Mouse (Mus musculus): ENCODE data around the gene Incenp.

DNA sequence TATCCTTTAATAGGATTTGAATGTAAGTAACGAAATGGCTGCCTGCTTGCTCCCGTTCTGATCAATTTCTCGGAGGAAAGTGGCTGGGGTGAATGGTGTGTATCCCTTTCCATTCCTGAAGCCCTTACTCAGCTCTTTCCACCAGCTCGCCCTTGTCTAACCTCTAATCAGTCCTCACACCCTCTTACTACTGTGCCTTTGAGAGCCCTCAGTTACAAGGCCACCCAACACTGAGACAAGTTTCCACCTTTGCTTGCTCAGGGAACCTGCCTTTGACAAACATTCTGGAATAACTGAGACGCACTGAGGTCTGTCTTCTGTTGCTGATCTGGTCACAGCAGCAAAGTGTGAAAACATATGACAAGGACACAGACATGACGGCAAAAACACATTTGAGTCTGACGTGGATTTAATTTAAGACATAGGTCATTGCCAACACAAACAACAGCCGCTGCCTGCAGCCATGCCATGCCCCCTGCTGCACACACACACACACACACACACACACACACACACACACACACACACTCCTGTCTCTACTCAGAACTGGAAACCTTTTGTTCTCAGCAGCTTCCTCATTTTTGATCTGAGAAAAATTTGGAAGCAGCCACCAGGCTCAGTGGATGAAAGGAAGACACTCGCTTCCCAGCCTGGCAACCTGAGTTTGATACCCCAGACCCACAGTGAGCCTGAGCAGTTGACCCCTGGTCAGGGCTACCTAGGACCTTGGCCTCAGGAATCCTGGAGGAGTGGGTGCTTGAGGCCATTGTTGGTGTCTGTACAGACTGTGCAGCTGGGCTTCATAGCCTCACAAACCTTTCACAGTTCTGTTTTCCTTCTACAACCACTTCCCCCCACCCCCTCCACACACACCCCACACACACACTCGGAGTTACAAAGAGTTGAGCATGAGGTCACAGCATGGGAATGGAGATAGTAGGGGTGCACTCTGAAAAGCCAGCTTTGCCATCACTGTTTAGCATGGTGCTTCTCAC is 43.5 kb upstream of the Incenp start:
- no peak for TF ChIP-seq CTCF (IDR thresholded peaks at IDR 0.05; ENCODE audit: control insufficient read depth, insufficient read depth, low read length)
- no peak for TF ChIP-seq POLR2A (IDR thresholded peaks at IDR 0.05; ENCODE audit: borderline replicate concordance, control insufficient read depth, low read depth, low read length)
